Mouse (Mus musculus) thymus, postnatal 36 days (tissue): ENCODE results near the gene Slco2a1.

Experiments used
- DNase-seq, 2 experiments: peaks; one replicate each; pipeline ENCODE4 v3.0.0; 2022; ENCODE audit warnings: mixed read lengths in 2 of 2

Gene Slco2a1

GRCm38 (mm10) chr9:102988462-102988861 lies at the start of gene Slco2a1:
Gene Slco2a1 (plus strand): TSS chr9:102988712.
- no peak for DNase-seq

DNA sequence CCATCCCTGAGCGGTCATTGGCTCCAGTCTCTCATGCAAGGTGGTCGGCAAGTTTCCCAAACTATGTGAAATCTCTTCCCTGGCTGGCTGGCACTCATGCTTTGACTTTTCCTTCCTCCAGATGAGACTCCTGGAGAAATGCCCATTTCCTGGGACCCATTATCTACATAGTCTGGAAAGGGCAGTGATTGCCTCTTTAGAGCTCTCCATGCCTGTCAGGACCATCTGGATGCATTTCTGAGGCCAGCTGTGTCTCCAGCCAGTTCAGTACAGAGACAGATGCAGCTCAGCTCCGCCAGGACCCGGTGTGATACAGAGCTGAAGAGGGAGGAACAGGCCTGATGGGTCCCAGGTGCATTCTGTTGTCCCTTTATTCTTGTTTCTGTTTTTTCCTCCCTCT lies 46.3 kb upstream of the Slco2a1 start:
- DNase-seq: no peak

DNA sequence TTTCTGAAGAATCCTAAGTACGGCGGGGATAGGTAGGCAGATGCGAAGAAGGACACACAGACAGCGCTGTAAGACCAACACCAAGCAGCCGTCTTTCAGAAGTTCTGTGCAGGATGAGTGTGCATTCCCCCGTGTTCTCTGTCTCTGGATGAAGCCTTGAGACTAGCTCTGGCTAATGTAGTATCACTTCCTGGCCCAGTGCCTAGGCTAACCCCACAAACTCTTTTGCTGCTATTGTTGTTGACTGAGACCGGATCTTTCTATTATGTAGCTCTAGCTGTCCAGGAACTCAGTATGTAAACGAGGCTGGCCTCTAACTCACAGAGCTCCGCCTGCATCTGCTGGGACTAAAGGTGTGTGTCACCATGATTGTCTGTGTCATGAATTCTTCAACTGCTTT lies 43.6 kb upstream of the Slco2a1 start:
- DNase-seq: no peak

GRCm38 (mm10) chr9:102946469-102947015 lies 42.0 kb upstream of the Slco2a1 start:
- DNase-seq: no peak

DNA sequence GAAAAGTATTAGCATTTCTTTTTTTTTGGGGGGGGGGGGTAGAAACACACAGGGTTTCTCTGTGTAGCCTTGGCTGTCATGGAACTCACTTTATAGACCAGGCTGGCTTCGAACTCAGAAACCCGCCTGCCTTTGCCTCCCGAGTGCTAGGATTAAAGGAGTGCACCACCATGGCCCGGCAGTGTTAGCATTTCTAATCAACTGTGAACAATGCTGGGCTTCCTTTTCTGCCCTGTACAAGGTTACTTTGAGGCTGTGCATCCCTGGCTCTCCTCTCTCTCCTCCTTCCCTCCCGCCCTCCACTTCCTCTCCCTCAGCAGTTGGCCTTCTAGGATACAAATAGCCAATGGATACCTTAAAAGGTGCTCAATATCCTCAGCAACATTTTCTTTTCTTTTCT lies 39.8 kb upstream of the Slco2a1 start:
- no peak for DNase-seq

DNA sequence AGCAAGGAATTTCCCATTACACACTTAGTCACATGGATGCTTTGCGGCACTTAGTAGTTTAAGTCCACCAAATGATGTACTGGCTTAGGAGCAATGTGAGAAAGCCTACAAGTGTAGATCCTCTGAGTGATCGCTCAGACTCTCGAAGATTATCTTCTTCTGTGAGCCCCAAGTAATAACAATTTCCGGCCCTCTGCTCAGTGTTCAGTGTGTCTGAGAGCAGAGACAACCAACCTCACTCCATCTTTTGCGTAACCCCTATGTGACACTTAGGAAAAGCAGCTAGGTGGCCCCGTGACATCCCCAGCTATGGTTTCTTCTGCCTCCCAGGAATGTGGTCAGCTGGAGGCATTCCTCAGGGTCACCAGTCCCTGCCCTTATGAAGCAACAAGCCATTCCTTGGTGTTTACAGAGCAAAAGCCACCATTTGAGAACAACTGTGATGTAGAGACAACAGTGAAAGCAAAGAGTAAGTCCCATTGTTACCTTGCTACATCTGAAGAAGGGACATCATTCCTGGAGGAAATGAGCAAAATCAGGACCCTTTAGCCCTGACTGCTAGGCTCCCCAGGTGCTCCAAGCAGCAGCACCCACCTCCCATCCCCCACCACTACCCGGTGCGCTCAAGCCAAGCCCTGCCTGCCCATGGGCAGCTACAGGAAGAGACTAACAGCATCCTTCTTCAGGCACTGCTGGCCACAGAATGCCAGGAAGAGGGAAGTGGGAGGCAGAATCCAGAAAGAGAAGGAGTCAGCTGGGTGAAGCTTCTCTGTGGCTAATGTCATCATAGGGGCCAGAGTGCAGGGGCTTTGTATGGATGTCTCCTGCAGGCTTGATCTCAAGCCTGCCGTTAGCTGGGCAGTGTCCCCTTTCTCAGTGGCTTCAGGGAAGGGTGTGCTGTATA lies 37.2 kb upstream of the Slco2a1 start:
- no peak for DNase-seq

DNA sequence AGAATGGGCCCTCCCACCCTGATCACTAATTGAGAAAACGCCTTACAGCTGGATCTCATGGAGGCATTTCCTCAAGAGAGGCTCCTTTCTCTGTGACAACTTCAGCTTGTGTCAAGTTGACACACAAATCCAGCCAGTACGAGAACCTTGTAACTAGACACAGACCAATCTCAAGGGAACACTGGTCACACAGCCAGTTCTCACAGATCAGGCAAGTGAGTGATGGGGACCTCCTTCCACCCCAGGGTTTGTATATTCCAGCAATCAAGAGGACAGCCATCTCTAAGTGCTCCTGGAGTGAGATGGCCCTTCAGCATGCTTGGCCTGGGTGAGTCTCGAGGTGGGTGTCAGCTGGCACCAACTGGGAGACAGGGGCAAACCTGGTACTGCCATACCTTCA lies 32.6 kb upstream of the Slco2a1 start:
- DNase-seq: no peak

GRCm38 (mm10) chr9:102958703-102959102 lies 29.8 kb upstream of the Slco2a1 start:
- DNase-seq: no peak

- no peak for DNase-seq
These were observed 27.0 kb upstream of the Slco2a1 start for GRCm38 (mm10) chr9:102961356-102962092.

GRCm38 (mm10) chr9:102962093-102962788 lies 26.3 kb upstream of the Slco2a1 start:
- DNase-seq: no peak

DNA sequence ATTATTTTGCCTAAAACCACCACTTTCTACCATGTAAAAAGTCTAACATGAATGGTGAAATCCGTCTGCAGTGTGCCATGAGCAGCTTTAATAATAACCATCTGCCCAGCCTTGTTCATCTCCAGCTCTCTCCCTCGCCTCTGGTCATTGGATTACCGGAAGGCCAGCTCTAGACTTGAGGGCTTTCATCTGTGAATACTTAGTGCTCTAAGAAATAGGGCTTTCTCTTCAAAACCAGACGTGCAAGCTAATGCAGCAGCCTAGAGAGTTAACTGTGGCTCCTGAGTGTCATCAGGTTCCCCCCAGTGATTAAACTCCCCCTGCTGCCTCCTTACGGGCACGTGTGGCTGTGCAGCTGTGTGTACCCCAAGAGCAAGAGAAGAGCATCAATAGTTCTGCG lies 25.2 kb upstream of the Slco2a1 start:
- no peak for DNase-seq

DNA sequence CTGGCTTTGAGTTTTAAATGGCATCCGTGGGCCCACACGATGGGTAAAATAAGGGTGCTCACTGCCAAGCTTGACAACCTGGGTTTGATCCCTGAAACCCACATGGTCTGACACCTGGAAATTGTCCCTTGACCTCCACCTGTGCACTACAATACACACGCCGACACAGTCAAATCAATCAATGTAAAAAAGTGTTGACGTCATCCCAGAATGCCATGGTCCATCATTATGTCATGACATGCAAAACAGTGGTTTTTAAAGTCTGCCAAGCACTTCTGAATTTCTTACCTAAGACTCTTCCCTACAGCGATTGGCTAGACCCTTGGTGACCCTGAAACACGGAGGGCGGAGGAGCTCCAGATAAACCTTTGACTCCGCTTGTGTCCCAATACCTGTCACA lies 23.9 kb upstream of the Slco2a1 start:
- no peak for DNase-seq

GRCm38 (mm10) chr9:102972393-102973050 lies 16.0 kb upstream of the Slco2a1 start:
- DNase-seq: no peak

DNA sequence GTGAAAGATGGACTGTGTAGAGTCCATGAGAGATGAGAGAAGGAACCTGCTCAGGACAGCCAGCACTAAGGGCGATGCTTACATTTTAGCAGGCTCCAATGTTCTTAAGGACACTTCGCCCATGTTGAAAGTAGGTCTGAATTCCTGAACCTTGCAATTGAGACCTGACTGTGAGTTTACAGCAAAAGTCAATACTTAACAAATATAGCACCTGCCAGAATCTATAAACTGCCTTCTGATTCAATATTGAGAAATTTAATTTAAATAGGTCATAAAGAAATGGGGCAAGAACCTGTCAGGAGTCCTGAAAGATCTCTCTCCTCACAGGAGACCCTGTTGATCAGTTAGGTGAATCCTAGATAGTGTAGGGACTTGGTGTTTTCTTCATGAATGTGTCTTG lies 12.6 kb upstream of the Slco2a1 start:
- no peak for DNase-seq

DNA sequence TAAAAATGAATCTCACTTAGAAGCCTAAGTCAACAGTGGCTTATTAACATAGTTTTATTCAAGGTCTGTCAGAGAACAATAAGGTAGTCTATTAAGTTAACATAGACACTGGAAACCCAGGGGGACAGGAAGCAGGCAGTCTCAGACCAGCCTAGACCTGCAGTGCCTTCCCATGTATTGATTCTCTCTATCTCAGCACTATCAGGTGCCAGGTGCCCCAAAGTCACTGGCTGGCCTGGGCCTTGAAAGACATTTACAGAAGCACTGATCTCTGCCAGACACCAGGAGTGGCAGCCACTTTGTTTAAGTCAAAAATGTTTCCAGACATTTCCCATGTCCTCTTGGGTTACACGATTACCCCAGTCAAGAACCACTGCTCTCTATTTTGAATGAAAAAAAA lies 11.4 kb upstream of the Slco2a1 start:
- no peak for DNase-seq

- no peak for DNase-seq
These were observed 10.6 kb upstream of the Slco2a1 start for GRCm38 (mm10) chr9:102977791-102978492.

GRCm38 (mm10) chr9:102979011-102979700 lies 9.4 kb upstream of the Slco2a1 start:
- no peak for DNase-seq

- DNase-seq: no peak
These were observed 8.6 kb upstream of the Slco2a1 start for GRCm38 (mm10) chr9:102979956-102980355.

DNA sequence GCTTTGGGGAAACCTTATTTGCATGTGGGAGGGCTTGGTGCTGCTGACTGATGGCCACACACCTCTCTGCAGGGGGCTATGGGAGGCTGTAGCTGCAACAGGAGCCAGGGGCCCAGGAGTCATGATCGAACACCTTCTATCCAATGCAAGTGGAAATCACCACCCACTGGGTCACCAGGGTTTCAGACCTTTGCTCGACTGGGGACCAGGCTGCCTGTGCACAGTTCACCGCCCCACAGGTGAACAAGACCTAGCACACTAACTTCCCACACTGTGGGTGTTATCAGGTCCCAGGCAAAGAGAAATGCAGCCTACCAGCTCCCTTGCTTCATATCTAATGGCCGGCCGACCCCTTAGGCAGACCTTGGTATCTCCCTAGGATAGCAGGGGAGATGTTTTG lies 8.1 kb upstream of the Slco2a1 start:
- no peak for DNase-seq

DNA sequence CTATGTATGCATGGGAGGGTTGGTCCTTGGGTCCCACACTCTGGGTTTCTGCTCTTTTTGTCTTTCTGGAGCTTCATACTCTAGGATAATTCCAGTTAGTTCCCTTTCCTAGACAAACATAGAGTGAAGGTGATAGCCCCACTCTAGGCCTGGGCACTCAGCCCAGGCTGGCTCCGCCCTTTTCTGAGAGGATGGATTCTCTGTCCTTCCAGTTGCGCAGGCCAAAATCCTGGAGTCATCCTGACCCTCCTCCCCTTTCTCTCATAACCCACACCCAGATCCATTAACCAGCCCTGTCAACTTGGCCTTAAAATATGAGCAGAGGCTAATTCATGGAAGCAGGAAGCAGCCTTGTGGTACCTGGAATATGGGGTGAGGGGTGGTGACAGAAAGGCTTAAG lies 6.7 kb upstream of the Slco2a1 start:
- no peak for DNase-seq

GRCm38 (mm10) chr9:102982376-102982775 lies 6.1 kb upstream of the Slco2a1 start:
- DNase-seq: no peak
